Mouse (Mus musculus) MEL (cell line): ENCODE measurements around the gene Art3. TPM values are rescaled to one million over a fixed set of nuclear protein-coding genes. Genes with fewer than 3 reads are reported as not detected.

Source experiments
- DNase-seq: peaks from one replicate; pipeline ENCODE4 v3.0.0; 2011; ENCODE audit warnings: low read depth, low spot score
- H3K27ac ChIP-seq: 2 replicates; pipeline ENCODE4 v1.5.1; 2012; ENCODE audit warnings: low read depth, mild to moderate bottlenecking, control low read depth, low read length, moderate library complexity; ENCODE audit not compliant: control insufficient read depth
- H3K27me3 ChIP-seq, 2 experiments: fragments of 150-350 bp in 1 of 2; sonication (generic) in 1 of 2; 2 replicates each; pipeline ENCODE4 v1.6.1; 2012; ENCODE audit warnings: low read length in 2 of 2, mild to moderate bottlenecking in 2 of 2, improper control_type of control experiment in 1 of 2, moderate library complexity in 1 of 2; ENCODE audit not compliant: insufficient read depth in 2 of 2, control insufficient read depth in 1 of 2
- H3K36me3 ChIP-seq, 2 experiments: 2 replicates each; pipeline ENCODE4 v1.6.1; 2012 to 2014; ENCODE audit warnings: low read length in 2 of 2, improper control_type of control experiment in 1 of 2, inconsistent platforms in 1 of 2, mild to moderate bottlenecking in 1 of 2; ENCODE audit not compliant: insufficient read depth in 2 of 2, control insufficient read depth in 1 of 2
- H3K4me1 ChIP-seq, 2 experiments: fragments of 150-350 bp in 1 of 2; sonication (generic) in 1 of 2; 2 replicates each; pipeline ENCODE4 v1.6.1; 2012; ENCODE audit warnings: low read length in 2 of 2, improper control_type of control experiment in 1 of 2, mild to moderate bottlenecking in 1 of 2; ENCODE audit not compliant: insufficient read depth in 2 of 2, control insufficient read depth in 1 of 2
- H3K4me3 ChIP-seq, 2 experiments: fragments of 150-350 bp in 1 of 2; sonication (generic) in 1 of 2; 2 replicates each; pipeline ENCODE4 v1.5.1; 2012; ENCODE audit warnings: low read depth in 2 of 2, low read length in 2 of 2, mild to moderate bottlenecking in 2 of 2, moderate library complexity in 2 of 2, control low read depth in 1 of 2, improper control_type of control experiment in 1 of 2; ENCODE audit not compliant: control insufficient read depth in 1 of 2, insufficient read depth in 1 of 2
- H3K79me2 ChIP-seq: 2 replicates; pipeline ENCODE4 v1.6.1; 2012; ENCODE audit warnings: mild to moderate bottlenecking, low read length, moderate library complexity; ENCODE audit not compliant: control insufficient read depth, poor library complexity, insufficient read depth
- H3K9ac ChIP-seq: 2 replicates; pipeline ENCODE4 v1.6.1; 2012; ENCODE audit warnings: low read depth, mild to moderate bottlenecking, control low read depth, low read length, moderate library complexity; ENCODE audit not compliant: control insufficient read depth, poor library complexity, severe bottlenecking
- H3K9me3 ChIP-seq: fragments of 150-350 bp; sonication (generic); replicated peaks from 2 replicates; pipeline ENCODE4 v1.6.1; 2012; ENCODE audit warnings: mild to moderate bottlenecking, low read length, improper control_type of control experiment, moderate library complexity; ENCODE audit not compliant: insufficient read depth
- CHD2 ChIP-seq: IDR thresholded peaks from 2 replicates; pipeline ENCODE4 v1.6.1; 2011; ENCODE audit warnings: low read length, improper control_type of control experiment
- CTCF ChIP-seq, 3 experiments: IDR thresholded peaks in 2 of 3; conservative IDR thresholded peaks in 1 of 3; 2 replicates each; pipeline ENCODE4 v1.5.1; 2011 to 2012; ENCODE audit warnings: low read length in 3 of 3, low read depth in 2 of 3, mild to moderate bottlenecking in 2 of 3, improper control_type of control experiment in 1 of 3, inconsistent platforms in 1 of 3, mixed read lengths in 1 of 3, moderate library complexity in 1 of 3; ENCODE audit not compliant: control insufficient read depth in 1 of 3, insufficient read depth in 1 of 3, poor library complexity in 1 of 3, severe bottlenecking in 1 of 3
- ELF1 ChIP-seq: IDR thresholded peaks from 2 replicates; pipeline ENCODE4 v1.6.1; 2014; ENCODE audit warnings: low read depth, mild to moderate bottlenecking, inconsistent platforms, low read length, improper control_type of control experiment, moderate library complexity
- GABPA ChIP-seq: IDR thresholded peaks from 2 replicates; pipeline ENCODE4 v1.6.1; 2012; ENCODE audit warnings: low read depth, mild to moderate bottlenecking, inconsistent platforms, low read length, improper control_type of control experiment, moderate library complexity
- GATA1 ChIP-seq: IDR thresholded peaks from 2 replicates; pipeline ENCODE4 v1.6.1; 2011; ENCODE audit warnings: low read depth, low read length, improper control_type of control experiment
- JUND ChIP-seq: IDR thresholded peaks from 2 replicates; pipeline ENCODE4 v1.6.1; 2011; ENCODE audit warnings: low read depth, mild to moderate bottlenecking, improper control_type of control experiment, low read length
- KAT2A ChIP-seq: conservative IDR thresholded peaks from 2 replicates; pipeline ENCODE4 v1.6.1; 2012; ENCODE audit warnings: low read depth, low read length, improper control_type of control experiment, inconsistent platforms
- MEF2A ChIP-seq: IDR thresholded peaks from 2 replicates; pipeline ENCODE4 v1.6.1; 2014; ENCODE audit warnings: low read depth, mild to moderate bottlenecking, inconsistent platforms, low read length, improper control_type of control experiment; ENCODE audit not compliant: poor library complexity, insufficient replicate concordance, severe bottlenecking; ENCODE audit errors: extremely low read depth
- MXI1 ChIP-seq: IDR thresholded peaks from 2 replicates; pipeline ENCODE4 v1.6.1; 2011; ENCODE audit warnings: mild to moderate bottlenecking, low read depth, low read length, improper control_type of control experiment
- MYB ChIP-seq: IDR thresholded peaks from 2 replicates; pipeline ENCODE4 v1.6.1; 2011; ENCODE audit warnings: mild to moderate bottlenecking, low read depth, low read length, improper control_type of control experiment
- NELFE ChIP-seq: IDR thresholded peaks from 2 replicates; pipeline ENCODE4 v1.6.1; 2011; ENCODE audit warnings: low read depth, low read length, improper control_type of control experiment
- NRF1 ChIP-seq: IDR thresholded peaks from 2 replicates; pipeline ENCODE4 v1.6.1; 2014; ENCODE audit warnings: low read depth, mild to moderate bottlenecking, inconsistent platforms, low read length, improper control_type of control experiment, moderate library complexity; ENCODE audit not compliant: poor library complexity, insufficient read depth, severe bottlenecking
- POLR2A ChIP-seq, 2 experiments: IDR thresholded peaks; 2 replicates each; pipeline ENCODE4 v1.6.1; 2011 to 2012; ENCODE audit warnings: low read length in 2 of 2, mild to moderate bottlenecking in 2 of 2, control low read depth in 1 of 2, improper control_type of control experiment in 1 of 2, low read depth in 1 of 2, moderate library complexity in 1 of 2; ENCODE audit not compliant: control insufficient read depth in 1 of 2, insufficient read depth in 1 of 2, poor library complexity in 1 of 2
- POLR2AphosphoS2 ChIP-seq: IDR thresholded peaks from 2 replicates; pipeline ENCODE4 v1.6.1; 2011; ENCODE audit warnings: low read length, improper control_type of control experiment
- RAD21 ChIP-seq: IDR thresholded peaks from 2 replicates; pipeline ENCODE4 v1.6.1; 2011; ENCODE audit warnings: mild to moderate bottlenecking, low read depth, low read length, improper control_type of control experiment
- RCOR1 ChIP-seq: IDR thresholded peaks from 2 replicates; pipeline ENCODE4 v1.6.1; 2012; ENCODE audit warnings: low read depth, mild to moderate bottlenecking, inconsistent platforms, low read length, improper control_type of control experiment
- SMC3 ChIP-seq: IDR thresholded peaks from 2 replicates; pipeline ENCODE4 v1.6.1; 2011; ENCODE audit warnings: low read depth, low read length, improper control_type of control experiment
- TAL1 ChIP-seq: IDR thresholded peaks from 2 replicates; pipeline ENCODE4 v1.6.1; 2012; ENCODE audit warnings: mild to moderate bottlenecking, inconsistent platforms, low read length, moderate library complexity, mixed read lengths
- TCF12 ChIP-seq: IDR thresholded peaks from 2 replicates; pipeline ENCODE4 v1.6.1; 2014; ENCODE audit warnings: low read depth, mild to moderate bottlenecking, inconsistent platforms, low read length, improper control_type of control experiment, moderate library complexity
- USF1 ChIP-seq: IDR thresholded peaks from 2 replicates; pipeline ENCODE4 v1.6.1; 2014; ENCODE audit warnings: low read depth, mild to moderate bottlenecking, inconsistent platforms, low read length, improper control_type of control experiment, moderate library complexity
- ZC3H11A ChIP-seq: IDR thresholded peaks from 2 replicates; pipeline ENCODE4 v1.6.1; 2012; ENCODE audit warnings: low read depth, mild to moderate bottlenecking, inconsistent platforms, low read length, improper control_type of control experiment
- ZMIZ1 ChIP-seq: IDR thresholded peaks from 2 replicates; pipeline ENCODE4 v1.6.1; 2012; ENCODE audit warnings: low read depth, mild to moderate bottlenecking, inconsistent platforms, low read length, improper control_type of control experiment, moderate library complexity
- ZNF384 ChIP-seq: IDR thresholded peaks from 2 replicates; pipeline ENCODE4 v1.6.1; 2012; ENCODE audit warnings: low read depth, mild to moderate bottlenecking, inconsistent platforms, low read length, improper control_type of control experiment
- polyA plus RNA-seq, 2 experiments: library from polyadenylated mRNA; stranded (reverse) in 1 of 2; unstranded in 1 of 2; fragments of >175 nt in 1 of 2; fragments of >200 nt in 1 of 2; gene quantifications; 2 replicates each; pipeline versions ENCODE4 v1.2.1 to v1.2.4; 2012; ENCODE audit warnings: low replicate concordance in 2 of 2, low read depth in 1 of 2; ENCODE audit not compliant: insufficient read length in 2 of 2, insufficient read depth in 1 of 2, missing spikeins in 1 of 2
- total RNA-seq: library from RNA; depleted of rRNA; stranded (reverse); fragments of 300-350 nt; gene quantifications from 2 replicates; pipeline ENCODE4 v1.2.3, GENCODE M21; 2012

Art3 gene
- total and polyA plus RNA-seq, 3 experiments: not detected

DNA sequence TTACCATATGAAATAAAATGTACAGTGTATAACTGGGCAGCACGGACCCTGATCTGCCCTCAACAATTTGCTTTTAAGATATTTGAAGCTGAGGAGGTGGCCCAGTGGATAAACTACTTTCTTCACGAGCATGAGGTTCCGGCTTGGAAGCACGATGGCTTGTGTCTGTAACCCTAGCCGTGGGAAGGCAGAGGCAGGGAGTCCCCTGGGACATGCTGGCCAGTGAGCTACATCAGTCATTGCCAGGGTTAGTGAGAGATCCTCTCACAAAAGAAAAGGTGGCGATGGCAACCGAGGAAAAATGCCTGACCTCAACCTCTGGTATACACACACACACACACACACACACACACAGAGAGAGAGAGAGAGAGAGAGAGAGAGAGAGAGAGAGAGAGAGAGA, 52.1 kb downstream of the Art3 start:
- DNase-seq: no peak
- Histone ChIP-seq H3K9me3 (no peaks in the 10 kb centered on the region), H3K9ac (no peak overlapping the region), H3K4me3 (no peak overlapping the region), H3K36me3 (0 out of 4 replicates have a peak, but pooled peaks cover 0 to 3% of the 10 kb centered on the region in 2 experiments), H3K79me2 (no peaks in the 10 kb centered on the region), H3K27ac (no peak overlapping the region), H3K4me1 (peaks cover 0 to 3% of the 10 kb centered on the region in 2 experiments; a peak in 2 of 4 replicates), H3K27me3 (no peaks in the 10 kb centered on the region; a peak in 1 of 4 replicates)
- TF ChIP-seq TCF12 (no peak), RCOR1 (no peak), KAT2A (no peak), SMC3 (no peak), NELFE (no peak), NRF1 (no peak), MYB (no peak), POLR2AphosphoS2 (no peak), USF1 (no peak)

DNA sequence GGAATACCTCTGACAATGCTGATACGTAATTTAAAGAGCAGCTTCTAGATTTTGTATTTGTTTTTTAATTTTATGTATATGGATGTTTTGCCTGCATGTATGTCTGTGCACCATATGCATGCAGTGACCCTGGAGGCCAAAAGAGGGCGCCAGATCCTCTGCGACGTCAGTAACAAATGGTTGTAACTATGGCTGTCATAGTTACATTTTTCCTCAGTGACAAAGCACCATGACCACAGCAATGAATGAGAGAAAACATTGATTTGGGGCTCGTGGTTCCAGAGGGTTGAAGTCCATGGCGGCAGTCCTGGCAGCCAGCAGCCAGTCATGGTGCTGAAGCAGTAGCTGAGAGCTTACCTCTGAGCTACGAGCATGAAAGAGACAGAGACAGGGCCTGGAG, 53.2 kb downstream of the Art3 start:
- Histone ChIP-seq H3K79me2 (no peaks in the 10 kb centered on the region), H3K9ac (no peak overlapping the region)

DNA sequence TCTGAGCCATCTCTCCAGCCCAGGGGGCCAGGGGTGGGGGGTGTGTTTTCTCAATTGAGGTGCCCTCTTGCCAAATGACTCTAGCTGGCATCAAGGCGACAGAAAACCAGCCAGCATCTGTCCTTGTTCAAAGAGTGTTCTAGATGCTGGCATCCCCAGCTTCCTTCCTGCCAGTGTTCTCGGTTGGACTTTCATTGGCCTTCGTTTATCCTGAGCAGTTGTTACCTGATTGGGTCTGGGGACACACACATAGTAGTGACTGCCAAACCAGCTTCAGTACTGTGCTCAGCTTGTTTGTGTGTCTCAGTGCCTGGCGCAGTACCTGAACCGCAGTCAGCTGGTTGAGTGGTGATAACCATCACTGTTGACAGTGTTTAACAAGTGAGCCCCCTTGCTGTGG, 54.5 kb downstream of the Art3 start:
- no peak overlapping the region for H3K9ac ChIP-seq
- no peak overlapping the region for H3K27ac ChIP-seq
- H3K4me3 ChIP-seq: no peak overlapping the region
- no peaks in the 10 kb centered on the region for H3K79me2 ChIP-seq
- peaks cover 0 to 3% of the 10 kb centered on the region in 2 experiments; a peak in 2 of 4 replicates for H3K4me1 ChIP-seq
- DNase-seq: no peak
- TF ChIP-seq ZNF384: no peak
- no peak for TF ChIP-seq TCF12
- no peak for TF ChIP-seq ELF1
- TF ChIP-seq MXI1: no peak
- TF ChIP-seq POLR2A (IDR thresholded peaks at IDR 0.05; ENCODE audit: control insufficient read depth in 1 of 2, insufficient read depth in 1 of 2, low read depth in 1 of 2, low read length in 2 of 2, poor library complexity in 1 of 2): no peak
- no peak for TF ChIP-seq ZC3H11A
- no peak for TF ChIP-seq CHD2
- H3K27me3 ChIP-seq: no peaks in the 10 kb centered on the region; a peak in 1 of 4 replicates
- H3K36me3 ChIP-seq: 0 out of 4 replicates have a peak, but pooled peaks cover 0 to 3% of the 10 kb centered on the region in 2 experiments
- H3K9me3 ChIP-seq: no peaks in the 10 kb centered on the region

More for the DNA sequence above, 53.2 kb downstream of the Art3 start:
- TF ChIP-seq GATA1: no peak
- no peak for TF ChIP-seq ZMIZ1
- peak; percentile 69 for TF ChIP-seq ZC3H11A
- TF ChIP-seq TAL1: no peak
- no peak for TF ChIP-seq GABPA
- no peak for TF ChIP-seq JUND
- peak; percentile 80 for TF ChIP-seq SMC3
- peak; percentile 80 to 91 (median 88) for TF ChIP-seq CTCF (IDR thresholded peaks at IDR 0.05 in 2 of 3, conservative IDR thresholded peaks at IDR 0.05 in 1 of 3; ENCODE audit: control insufficient read depth in 1 of 3, insufficient read depth in 1 of 3, low read depth in 2 of 3, low read length in 3 of 3, poor library complexity in 1 of 3, severe bottlenecking in 1 of 3)
- TF ChIP-seq RAD21: peak; percentile 81
- no peak for TF ChIP-seq MEF2A
- 0 out of 2 replicates have a peak, but pooled peaks have one; percentile 23 for TF ChIP-seq MXI1
- DNase-seq: peak; percentile 72
- Histone ChIP-seq H3K36me3 (0 out of 4 replicates have a peak, but pooled peaks cover 0 to 3% of the 10 kb centered on the region in 2 experiments), H3K4me1 (peaks cover 0 to 3% of the 10 kb centered on the region in 2 experiments; a peak in 2 of 4 replicates), H3K27ac (no peak overlapping the region), H3K9me3 (no peaks in the 10 kb centered on the region), H3K27me3 (no peaks in the 10 kb centered on the region; a peak in 1 of 4 replicates), H3K4me3 (no peak overlapping the region)
